Mouse (Mus musculus): ENCODE data around the gene Sarnp.

- no peak for TF ChIP-seq POLR2A (IDR thresholded peaks at IDR 0.05; ENCODE audit: borderline replicate concordance, low read depth, low read length)
- no peak for TF ChIP-seq CTCF (IDR thresholded peaks at IDR 0.05; ENCODE audit: low read depth, low read length)
These were observed 102.1 kb downstream of the Sarnp start for GRCm38 (mm10) chr10:128919203-128919631.

Measured in bone marrow macrophage, adult 2 months (primary cell).